Mouse (Mus musculus) ES-Bruce4 (cell line): ENCODE data around the gene Olfr992.

ENCODE experiments used
- CTCF ChIP-seq: IDR thresholded peaks from one replicate; pipeline ENCODE4 v1.8.1; 2011; ENCODE audit warnings: low read depth, low read length
- EP300 ChIP-seq: IDR thresholded peaks from 2 replicates; pipeline ENCODE4 v1.6.1; 2011; ENCODE audit warnings: low read depth, low read length; ENCODE audit not compliant: insufficient read depth

DNA sequence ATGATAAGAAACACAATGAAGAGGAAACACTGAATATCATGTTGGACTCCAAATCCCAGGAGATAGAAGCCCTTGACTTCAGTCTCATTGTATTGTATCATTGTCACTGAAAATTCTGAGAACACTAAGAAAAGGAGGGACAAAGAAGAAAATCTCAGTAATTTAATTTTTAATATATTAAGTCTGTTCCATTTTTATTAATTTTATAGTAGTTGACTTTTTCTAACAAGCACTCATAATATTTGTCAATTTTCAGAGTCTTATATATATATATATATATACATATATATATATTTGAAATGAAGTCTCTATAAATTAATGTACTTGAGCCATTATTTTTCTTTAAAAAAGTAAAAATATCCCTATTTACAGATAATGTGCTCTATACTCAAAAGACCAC is 5.5 kb upstream of the Olfr992 start, which contains the start of gene Olfr993:
- TF ChIP-seq CTCF = no peak
- no peak for TF ChIP-seq EP300
